Mouse (Mus musculus): ENCODE results near the gene Med13l. TPM values are rescaled to one million over a fixed set of nuclear protein-coding genes. Genes with fewer than 3 reads are reported as not detected.

Gene Med13l
- polyA plus RNA-seq, 1 experiment: 30.9 TPM

DNA sequence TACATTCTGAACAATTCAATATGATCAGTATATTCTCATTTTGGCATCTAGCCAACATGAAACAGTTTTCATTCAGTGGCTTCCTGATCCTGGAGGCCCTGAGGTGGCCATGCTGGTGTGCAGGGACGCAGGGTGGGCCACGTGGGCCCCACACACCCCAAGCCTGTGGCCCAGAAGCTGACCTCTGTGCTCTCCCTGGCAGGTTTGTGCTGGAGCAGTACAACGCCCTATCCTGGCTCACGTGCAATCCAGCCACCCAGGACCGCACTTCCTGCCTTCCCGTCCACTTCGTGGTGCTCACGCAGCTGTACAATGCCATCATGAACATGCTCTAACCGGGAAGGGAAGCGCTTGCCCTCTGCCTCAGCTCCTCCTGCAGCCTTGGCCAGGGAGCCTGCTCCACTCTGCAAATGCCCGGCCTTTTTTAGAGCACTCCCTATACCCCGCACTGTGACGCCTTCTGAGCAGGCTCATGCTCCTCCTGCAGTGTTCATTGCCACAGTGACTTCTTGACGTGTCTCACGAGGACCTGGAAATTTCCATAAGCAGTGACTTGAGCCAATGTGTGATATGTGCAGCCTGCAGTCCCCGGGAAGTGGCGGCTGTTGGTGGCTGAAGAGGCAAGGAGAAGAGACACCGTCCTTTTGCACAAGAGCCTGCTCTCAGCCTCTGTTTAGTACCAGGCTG, 202.2 kb downstream of the Med13l start:
- DNase-seq (ENCODE audit: extremely low spot score in 1 of 2, low spot score in 1 of 2): peak in 1 of 2 experiments; percentile 45

DNA sequence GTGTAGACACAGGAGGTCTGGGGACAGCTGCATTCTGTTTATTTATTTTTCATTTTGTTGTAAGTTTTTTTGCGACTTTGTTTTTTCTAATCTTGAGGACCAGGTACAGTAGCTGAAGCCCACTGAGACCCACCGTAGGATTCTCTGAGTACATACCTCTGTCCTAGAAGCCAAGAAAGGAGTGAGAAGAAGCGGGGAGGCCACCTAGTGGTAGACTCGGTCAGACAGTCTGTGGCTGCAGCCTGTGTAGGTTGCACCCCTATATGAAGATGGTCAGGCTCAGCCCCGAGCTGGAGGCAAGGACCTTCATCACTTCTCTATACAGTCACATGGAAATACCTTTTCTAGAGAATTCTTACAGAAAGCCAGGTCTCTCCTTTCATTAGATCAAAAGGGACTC, 202.9 kb downstream of the Med13l start:
- DNase-seq (ENCODE audit: extremely low spot score in 1 of 2, low spot score in 1 of 2): peak in 1 of 2 experiments; percentile 63

DNA sequence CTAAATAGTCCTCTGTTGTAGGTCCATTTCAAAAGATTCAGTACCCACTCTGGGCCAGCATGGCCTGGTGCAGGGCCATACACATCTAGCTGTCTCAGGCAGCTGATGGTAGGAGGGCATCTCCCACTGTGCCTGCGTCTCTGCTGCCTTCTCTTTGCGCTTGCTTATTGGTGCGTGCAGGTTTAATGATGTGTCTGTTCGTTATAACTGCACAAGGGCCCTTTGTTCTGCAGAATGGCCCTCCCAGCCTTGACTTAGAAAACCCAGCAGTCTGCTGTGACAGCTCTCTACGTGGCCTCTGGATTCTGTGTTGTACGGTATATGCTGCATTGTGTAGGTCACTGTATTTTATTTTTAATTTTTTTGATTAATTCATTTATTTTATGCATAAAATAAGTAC, 208.7 kb downstream of the Med13l start:
- no peak for DNase-seq (ENCODE audit: extremely low spot score in 1 of 2, low spot score in 1 of 2)

DNA sequence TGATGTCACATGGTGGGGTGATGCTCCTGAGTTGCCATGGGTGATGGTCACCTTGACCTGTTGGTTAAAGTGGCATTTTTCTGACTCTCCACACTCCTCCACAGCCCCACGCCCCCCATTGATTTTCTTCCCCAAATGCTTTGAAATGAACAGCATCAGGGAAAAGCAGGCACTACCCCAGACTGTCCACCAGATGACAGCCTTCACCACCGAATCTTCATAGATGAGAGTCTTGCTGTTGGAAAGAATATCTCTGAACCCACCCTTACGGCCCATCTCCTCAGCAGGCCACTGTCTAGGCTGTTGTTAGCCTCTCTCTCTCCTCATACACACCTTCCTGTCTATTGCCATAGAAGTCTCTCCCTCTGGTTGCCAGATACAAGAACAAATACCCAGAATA, 213.4 kb downstream of the Med13l start:
- peak in 1 of 2 experiments; percentile 73 for DNase-seq (ENCODE audit: extremely low spot score in 1 of 2, low spot score in 1 of 2)

DNA sequence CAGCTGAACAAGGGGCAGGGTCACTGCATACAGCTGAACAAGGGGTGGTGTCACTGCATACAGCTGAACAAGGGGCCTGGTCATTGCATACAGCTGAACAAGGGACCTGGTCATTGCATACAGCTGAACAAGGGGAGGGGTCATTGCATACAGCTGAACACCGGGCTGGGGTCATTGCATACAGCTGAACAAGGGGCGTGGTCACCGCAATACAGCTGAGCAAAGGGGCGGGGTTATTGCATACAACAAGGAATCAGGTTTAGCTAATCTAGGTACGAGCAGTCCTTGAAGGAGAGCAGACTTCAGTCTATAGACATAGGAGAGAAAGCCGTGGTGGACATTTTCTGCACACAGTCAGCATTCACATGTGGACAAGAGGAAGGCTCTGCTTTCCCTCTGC, 215.9 kb downstream of the Med13l start:
- no peak for DNase-seq (ENCODE audit: extremely low spot score in 1 of 2, low spot score in 1 of 2)

DNA sequence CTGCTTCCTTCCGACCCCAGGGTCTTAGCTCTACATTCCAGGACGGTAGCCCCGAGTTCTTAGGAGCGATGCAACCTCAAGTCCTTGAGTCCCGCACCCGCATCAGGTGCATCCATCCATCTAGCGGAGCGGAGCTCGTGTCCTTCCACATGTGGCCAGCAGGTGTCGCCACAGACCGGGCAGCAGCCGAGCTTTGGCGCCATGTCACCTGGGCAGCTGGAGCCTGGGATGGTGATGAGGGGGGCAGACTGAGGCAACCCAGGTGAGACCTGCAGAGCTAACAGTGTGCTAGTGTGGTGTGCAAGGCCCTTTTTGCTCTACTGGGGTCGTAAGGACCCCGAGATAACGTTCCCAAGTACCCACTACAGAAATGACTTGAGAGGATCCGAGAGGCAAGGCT, 221.1 kb downstream of the Med13l start:
- peak in 1 of 2 experiments; percentile 80 for DNase-seq (ENCODE audit: extremely low spot score in 1 of 2, low spot score in 1 of 2)

DNA sequence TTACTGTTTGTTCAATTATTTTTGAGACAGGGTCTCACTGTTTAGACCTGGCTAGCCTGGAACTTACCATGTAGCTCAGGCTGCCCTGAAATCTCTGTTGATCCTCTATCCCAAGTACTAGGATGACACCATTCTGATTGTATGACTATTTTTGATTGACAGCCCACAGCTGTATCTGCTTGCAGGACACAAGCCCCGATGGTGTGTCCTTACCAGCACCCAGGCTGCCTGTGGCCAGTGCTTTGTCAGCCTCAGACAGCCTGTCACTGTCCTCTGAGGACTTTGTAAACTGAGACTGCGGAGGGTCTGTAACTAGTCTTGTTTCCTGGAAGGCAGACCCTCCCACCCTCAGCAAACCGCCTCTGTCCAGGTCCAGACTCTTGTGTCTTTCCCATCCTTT, 221.7 kb downstream of the Med13l start:
- DNase-seq (ENCODE audit: extremely low spot score in 1 of 2, low spot score in 1 of 2): no peak

DNA sequence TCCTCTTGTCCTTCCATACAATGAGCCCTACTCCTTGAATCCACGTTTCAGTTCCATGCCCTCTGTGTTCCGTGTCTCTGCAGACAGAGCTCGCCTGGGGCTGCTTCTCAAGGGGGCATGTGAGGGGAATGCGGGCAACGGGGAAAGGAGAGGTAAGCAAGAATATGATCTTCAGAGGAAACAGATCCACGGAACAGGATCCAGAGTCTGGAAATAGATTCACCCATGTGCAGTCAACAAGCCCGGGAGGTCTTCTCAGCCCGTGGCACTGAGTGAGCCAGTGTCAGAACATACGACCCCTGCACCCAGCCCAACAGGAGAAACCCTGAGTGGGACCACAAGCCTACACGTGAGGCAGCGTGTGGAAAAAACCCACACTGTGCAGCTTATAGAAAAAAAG, 228.7 kb downstream of the Med13l start:
- DNase-seq (ENCODE audit: extremely low spot score in 1 of 2, low spot score in 1 of 2): no peak

DNA sequence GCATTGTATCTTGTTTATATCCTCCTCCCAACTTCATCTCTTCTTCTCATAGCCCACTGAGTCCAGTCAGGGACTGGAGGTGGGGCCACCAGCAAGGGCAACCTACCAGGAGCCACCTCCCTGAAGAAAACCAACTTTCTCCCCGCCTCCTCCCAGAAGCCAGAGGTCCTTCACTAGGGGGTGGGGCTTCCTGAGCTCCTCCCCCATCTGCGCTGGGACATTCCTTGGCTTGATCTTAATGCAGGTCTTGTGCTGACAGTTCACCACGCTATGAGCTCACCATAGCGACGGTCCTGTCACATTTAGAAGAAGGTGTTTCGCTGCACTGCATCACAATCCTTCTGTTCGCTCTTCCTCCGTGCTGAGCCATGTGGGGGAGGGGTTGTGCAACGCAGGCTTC, 229.3 kb downstream of the Med13l start:
- DNase-seq (ENCODE audit: extremely low spot score in 1 of 2, low spot score in 1 of 2): no peak

DNA sequence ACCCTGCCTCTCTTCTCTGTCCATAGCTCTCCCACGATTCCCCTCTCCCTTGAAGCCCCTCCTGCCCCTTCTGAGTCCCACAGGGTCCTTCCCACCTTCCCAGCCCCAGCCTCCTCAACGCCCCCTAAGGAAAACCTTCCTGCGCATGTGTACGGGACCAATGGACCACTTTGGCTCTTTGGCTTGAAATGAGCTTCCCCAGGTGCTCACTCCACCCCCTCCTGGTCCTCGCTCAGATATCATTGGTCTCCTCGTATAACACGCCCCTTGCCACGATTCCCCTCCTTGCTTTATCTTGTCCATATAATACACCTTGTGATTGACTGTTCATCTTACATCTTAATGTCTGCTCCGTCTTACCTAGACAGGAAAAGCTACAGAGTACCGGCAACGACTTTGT, 237.3 kb downstream of the Med13l start:
- DNase-seq (ENCODE audit: extremely low spot score in 1 of 2, low spot score in 1 of 2): no peak

DNA sequence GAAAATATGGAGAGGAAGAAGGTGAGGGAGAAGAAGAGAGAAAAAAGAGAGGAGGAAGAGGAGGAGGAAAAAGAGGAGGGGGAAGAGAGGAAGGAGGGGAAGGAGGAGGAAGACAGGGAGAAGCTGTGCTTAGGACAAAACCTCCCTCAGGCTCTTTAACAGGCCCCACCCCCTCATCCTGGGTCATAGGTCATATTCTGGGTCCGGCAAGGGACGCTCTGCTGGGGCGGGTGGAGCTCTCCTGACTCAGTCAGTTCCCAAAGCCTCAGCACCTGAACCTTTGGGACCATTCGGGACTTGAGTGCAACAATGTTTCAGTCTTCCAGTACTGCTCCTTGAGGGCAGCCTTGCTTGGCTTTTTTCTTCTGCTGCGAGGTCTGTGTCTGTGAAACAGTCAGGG, 241.1 kb downstream of the Med13l start:
- DNase-seq (ENCODE audit: extremely low spot score in 1 of 2, low spot score in 1 of 2): no peak

DNA sequence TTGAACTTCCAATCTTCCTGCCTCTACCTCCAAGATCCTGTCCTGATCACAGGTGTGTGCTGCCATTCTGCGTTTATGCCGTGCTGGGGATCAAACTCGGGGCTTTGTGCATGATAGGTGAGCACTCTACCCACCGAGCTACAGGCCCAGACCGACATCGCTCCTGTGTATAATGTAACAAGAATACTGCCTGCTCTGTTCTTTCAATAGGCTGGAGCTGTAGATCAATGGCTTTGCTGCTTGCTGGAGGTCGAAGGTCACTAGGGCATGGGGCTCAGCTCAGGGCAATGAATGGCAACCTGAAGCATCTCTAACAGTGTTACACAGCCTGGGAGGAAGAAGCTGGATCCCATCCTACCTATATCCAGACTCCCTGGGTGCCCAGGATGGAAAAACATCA, 241.6 kb downstream of the Med13l start:
- DNase-seq (ENCODE audit: extremely low spot score in 1 of 2, low spot score in 1 of 2): no peak

DNA sequence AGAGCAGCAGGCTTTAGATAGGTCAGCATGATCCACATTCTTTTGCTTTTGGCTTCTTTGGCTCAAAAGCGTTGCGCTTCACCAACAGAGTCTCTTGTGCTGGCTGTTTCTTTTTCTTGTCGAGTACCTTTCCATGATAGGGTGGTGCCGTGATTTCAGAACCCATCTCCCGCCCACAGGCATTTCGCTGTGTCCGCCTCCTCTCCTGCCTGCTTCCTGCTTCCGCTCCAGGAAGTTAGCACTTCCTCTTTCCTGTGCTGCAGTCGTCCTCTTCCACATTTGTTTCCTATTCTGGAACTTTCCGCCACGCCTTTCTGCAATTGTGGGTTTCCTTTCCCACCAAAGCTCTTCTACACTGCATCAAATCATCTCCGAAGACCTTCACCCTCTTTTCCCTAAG, 248.5 kb downstream of the Med13l start:
- no peak for DNase-seq (ENCODE audit: extremely low spot score in 1 of 2, low spot score in 1 of 2)

DNA sequence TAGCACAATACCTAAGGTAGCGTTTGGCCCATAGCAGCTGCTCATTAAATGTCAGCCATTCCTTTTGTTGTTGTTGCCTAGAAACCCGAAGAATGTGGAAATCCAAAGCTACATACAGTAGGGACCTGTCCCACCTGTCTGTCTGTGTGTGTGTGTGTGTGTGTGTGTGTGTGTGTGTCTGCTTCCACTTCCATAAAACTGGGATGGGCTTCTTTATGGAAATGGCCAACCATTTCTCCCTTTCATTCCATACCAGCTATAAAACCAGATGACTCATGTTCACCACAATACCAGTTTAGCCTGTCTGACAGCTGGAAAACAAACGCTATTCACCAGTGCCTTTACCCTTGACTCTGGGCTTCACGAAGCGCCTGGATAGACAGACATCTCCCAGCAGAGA, 249.1 kb downstream of the Med13l start:
- no peak for DNase-seq (ENCODE audit: extremely low spot score in 1 of 2, low spot score in 1 of 2)

DNA sequence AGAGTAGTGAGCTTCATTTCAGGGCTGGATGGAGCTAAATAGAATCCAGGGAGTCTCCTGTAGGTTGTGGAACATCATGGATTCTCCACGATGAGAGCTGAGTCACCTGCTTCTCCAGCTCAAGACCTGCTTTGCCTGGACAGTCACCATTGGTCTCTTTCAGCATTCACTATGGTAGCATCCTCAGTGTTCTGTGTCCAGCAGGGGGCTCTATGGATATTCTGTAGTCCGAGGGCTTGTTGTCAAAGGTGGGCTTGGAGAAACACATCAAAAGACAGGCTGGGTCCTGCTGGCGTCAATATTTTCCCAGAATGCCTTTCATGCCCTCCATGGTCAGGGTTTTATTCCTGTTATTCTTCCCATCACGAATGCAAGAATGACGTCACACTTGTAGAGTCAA, 251.2 kb downstream of the Med13l start:
- DNase-seq (ENCODE audit: extremely low spot score in 1 of 2, low spot score in 1 of 2): no peak

DNA sequence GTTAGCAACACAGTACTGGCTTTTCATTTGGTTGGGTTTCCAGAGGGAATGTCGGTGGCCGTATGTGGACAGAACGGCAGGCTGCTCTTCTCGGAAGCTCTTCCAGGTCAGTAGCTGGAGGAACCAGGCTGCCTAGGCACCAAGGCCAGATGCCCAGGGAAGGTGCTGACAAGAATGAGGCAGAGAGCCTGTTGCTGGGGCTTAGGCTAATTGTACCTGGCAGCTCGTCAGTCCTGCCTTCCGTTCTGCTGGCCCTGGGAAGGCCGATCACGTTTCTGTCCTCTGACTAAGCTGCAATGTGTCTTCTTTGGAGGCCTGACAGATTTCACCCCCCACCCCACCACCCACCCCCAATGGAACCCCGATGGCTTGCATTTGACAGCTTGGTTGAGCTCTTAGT, 251.9 kb downstream of the Med13l start:
- DNase-seq (ENCODE audit: extremely low spot score in 1 of 2, low spot score in 1 of 2): no peak

DNA sequence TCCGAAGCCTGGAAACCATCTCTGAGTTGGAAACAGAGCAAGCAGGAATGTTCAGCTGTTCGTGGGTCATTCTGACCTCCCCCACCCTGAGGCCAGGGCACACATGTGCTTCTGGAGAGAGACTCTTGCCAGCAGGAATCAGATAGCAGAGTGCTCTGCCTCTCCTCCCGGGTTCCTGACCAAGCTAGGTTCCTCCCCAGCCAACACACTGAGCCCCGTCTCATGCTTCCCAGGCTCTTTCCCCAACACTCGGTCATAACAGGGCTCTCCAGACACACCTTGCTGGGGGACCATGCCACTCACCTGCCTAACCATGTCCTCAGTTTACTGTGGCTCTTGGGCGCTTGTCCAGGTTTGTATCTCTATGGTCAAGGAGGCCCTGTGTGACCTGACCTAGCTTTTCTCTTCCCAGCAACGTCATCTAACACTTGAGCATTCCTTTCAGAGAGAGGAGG, 252.5 kb downstream of the Med13l start:
- no peak for DNase-seq (ENCODE audit: extremely low spot score in 1 of 2, low spot score in 1 of 2)

DNA sequence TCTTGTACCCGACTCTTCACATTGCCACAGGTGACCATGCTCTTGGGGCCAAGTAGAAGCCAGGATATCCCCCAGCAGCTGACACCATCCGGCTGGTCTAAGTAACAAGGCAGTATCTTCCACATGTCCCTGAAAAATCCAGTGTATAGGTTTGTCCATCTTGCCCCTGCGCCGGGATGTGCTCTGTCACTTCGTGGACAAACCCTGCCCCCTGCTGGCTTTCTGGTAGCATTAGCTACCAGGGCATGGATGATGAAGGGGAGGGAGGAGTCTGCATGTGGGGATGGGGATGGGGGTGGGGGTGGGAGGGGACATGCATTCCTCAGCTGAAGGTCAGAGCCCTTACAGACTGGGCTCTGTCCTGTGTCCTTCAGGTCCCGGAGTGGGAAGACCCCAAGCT, 253.6 kb downstream of the Med13l start:
- DNase-seq (ENCODE audit: extremely low spot score in 1 of 2, low spot score in 1 of 2): peak in 1 of 2 experiments; percentile 8
